Mouse (Mus musculus) kidney, postnatal 25 days (tissue): ENCODE measurements at regions not wholly inside any gene's neighbourhood (a gene's known extent, or its start where the extent isn't known, plus 50 kb on each side); places are given as distances from the start of the nearest gene placed in this dataset.

ENCODE experiments used
- DNase-seq, 2 experiments: peaks; one replicate each; pipeline ENCODE4 v3.0.0; 2021; ENCODE audit warnings: mixed read lengths in 2 of 2

GRCm38 (mm10) chr14:97170841-97171240, 651.9 kb upstream of the Klhl1 start:
- no peak for DNase-seq

DNA sequence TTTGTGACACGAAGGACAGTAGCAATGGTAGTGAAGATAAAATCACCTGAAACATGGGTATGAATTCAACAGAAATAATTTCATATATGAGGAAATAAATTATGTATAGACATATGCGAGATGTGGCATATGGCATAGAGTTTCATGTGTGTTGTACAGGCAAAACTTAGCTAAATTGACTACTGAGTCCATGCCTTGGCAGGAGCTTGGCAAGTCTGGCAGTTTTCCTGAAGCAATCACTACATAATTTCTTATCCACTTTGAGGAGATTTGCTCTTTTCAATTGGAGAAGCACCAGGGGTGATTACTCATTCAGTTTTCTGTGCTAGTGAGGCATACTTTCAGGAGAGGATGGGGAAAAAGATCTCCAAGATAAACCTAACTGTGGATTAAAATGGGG, 646.9 kb upstream of the Klhl1 start:
- no peak for DNase-seq

GRCm38 (mm10) chr14:97148997-97149653, 630.2 kb upstream of the Klhl1 start:
- DNase-seq, result peak in 1 of 2 experiments; percentile 2

- DNase-seq, result no peak
These were observed 597.2 kb upstream of the Klhl1 start for GRCm38 (mm10) chr14:97115918-97116635.

DNA sequence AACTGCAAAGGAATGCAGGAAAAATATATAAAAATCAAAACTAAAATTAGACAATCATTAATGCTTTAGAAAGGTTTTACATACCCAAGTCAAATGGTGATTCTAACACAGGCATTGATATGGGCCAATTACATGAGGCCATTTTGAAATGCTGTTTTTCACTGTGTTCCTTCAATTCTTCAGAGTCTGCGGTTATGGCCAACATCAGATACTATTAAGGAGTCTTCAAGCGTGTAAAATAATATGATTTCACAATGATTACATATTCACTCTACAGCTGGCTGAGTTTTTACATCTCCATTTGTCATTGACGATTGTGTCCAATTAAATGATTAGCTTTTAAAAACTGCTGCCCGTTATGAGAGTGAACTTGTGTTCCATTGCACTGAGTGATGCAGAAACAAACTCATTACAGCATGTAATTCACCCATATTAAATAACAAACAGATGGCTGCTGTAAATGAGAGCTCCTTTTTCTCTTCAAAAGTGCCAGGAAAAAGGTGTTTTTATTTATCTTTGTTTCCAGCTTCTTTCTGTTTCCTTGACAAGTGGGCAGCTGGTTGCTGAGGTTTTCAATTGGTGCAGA, 582.3 kb upstream of the Klhl1 start:
- DNase-seq, result no peak

DNA sequence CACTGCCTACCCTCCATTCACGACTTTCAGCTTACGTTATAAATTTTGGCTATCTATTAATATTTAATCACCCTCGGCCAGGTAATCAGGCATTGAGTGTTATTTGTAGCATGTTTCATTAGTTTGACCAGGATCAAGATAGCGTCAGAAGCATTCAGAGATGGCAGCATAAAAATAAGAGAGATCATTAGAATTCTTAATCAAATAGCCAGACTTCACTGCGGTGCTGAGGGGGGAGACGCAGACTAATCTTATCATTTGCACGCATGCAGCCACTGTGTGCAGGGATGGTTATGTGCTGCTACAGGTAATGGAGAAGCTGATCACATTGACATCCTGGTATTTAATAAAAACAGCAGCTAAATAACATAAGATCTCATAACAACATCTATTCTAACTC, 574.5 kb upstream of the Klhl1 start:
- no peak for DNase-seq

GRCm38 (mm10) chr14:97088863-97089262, 570.0 kb upstream of the Klhl1 start:
- no peak for DNase-seq

DNA sequence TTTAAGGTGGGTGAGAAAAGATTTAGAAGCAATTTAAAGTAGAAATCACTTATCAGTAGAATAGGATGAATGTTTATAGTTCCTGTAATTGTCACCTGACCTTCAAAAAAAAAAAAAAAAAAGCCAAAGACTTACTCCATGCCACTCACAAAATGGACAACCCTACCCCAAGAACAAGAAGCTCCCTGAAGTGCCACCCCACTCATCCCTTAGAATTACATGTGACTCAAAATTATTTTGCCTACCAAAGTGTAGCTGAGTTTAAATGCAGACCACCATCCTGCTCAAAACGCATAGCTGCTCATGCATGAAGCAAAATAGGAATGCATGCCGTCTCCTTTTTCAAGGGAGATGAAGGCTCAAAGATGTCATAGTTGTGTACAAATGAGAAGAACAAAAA, 568.4 kb upstream of the Klhl1 start:
- DNase-seq, result no peak

DNA sequence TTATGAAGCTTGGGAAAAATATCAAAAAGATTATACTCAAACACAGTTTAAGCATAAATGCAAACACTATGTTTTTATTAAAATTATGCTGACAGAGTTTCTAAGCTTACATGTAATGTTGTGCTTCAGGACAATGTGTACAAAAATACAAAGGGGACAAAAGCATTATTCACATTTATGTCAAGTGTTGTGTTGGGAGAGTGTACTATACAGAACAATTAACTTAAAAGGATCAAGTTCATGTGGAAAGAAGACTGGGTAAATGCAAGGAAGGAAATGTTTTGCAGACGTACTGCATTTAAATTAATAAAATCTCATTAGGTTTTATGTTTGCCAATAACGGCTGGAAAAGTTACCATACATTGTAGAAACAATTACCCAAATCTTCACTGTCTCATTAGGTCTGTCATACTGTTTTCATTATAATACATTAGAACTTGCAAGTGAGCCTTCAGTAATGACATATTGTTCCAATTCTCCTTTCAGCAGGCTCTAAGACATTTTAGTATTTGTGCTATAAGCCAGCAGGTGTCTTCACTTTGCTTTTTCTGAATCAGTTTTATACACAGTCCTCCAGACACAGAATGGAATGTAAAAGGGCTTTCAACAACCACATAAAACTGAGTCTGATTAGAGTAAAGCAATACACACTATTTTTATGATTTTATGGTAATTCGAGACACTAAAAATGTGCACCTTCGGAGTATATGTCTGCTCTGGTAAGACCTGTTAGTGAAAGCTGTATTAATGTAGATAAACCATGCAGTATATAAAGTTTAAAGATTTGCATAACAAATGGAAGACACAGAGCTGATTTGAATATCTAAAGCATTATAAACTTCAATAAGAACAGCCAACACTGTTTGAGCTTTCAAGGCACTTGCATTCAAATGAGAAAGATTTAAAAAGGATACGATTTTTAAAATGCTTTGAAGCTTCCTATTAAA, 567.7 kb upstream of the Klhl1 start:
- DNase-seq, result no peak

GRCm38 (mm10) chr14:97074808-97075207, 555.9 kb upstream of the Klhl1 start:
- DNase-seq, result no peak

DNA sequence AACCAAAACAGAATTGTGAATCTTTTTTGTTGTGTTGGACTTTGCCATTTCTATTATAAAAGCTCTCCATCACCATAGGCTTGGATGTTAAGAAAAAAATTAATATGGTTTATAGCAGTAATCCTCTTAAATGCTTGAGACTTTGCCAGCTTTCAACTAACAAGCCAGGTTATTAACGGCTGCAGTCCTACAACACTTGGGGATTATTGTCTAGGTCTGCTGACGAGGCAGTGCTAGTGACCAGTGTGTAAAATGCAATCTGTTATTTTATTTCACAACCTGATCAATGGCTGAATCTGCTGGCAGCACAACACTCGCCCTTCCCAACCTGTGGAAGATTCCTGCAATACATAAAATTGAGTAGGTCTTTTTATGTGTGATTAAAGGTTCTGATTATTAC, 549.9 kb upstream of the Klhl1 start:
- no peak for DNase-seq

DNA sequence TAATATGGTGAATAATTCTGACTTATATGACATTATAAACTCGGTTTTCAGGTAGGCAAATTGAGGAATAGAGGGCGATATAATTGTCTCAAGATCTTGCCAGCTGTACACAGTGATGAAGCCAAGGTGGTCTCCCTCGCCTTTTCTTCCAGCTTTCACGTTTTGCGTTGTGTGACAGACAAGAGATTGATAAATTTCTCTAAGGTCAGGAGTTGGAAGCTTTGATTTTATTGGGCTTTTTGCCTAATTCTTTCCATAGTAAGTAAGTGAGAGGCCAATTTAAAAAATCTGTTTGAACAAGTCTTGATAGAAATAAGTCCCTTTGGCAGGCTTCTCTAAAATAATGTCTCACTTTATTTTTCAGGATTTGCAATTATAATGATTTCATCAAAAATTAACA, 549.4 kb upstream of the Klhl1 start:
- no peak for DNase-seq

GRCm38 (mm10) chr14:97045321-97045720, 526.4 kb upstream of the Klhl1 start:
- no peak for DNase-seq

GRCm38 (mm10) chr14:97039850-97040249, 520.9 kb upstream of the Klhl1 start:
- no peak for DNase-seq

- no peak for DNase-seq
These were observed 509.6 kb upstream of the Klhl1 start for GRCm38 (mm10) chr14:97028528-97028927.

- DNase-seq, result no peak
These were observed 487.4 kb upstream of the Klhl1 start for GRCm38 (mm10) chr14:97006294-97006693.

DNA sequence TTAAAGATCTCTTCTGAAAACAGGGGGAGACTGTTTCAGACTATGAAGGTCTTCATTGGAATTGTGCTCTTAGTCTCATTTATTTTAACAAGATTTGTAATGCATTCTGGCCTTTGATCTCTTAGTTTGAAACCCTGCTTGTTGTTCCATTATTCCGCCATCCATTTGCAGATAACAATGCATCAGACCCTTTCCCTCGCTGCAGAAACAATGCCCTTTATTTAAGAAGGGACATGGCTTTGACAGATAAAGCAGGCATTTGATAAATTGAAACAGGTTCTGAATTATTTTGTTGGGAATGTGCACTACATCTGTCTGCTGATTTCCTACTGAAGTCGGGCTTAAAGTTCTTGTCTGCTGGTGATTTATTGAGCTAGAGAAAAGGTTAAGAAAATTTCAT, 476.2 kb upstream of the Klhl1 start:
- DNase-seq, result no peak

DNA sequence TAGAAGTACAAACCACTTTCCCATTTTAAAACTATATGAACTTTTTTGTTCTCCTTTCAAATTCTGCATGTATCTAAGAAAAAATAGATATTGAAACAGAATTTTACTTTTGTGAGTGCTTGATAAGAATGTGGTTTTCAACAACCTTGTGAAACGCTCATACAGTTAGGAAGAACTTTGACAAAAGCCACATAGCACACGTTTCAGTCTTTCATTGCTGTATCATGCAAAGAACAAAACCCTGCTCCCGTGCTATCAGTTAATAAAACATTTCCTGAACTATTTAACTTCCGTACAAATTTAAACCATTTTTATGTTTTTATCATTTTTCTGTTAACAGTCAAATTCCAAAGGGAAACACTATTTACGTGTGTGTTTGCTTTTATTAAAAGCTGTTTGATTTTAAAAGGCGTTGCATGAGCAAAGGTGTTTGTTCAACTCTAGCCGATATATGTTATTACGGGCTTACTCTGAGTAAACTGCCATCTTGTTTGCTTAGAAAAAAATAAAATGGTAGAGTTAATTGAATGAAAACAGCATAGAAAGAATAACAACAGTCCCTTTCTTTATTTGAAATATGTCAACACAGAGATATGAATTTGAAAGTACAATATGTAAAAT, 471.8 kb upstream of the Klhl1 start:
- no peak for DNase-seq

GRCm38 (mm10) chr14:96963074-96963447, 444.2 kb upstream of the Klhl1 start:
- DNase-seq, result no peak

- DNase-seq, result no peak
These were observed 443.6 kb upstream of the Klhl1 start for GRCm38 (mm10) chr14:96962426-96963073.

GRCm38 (mm10) chr14:96956115-96956514, 437.2 kb upstream of the Klhl1 start:
- no peak for DNase-seq

GRCm38 (mm10) chr14:96954462-96954861, 435.6 kb upstream of the Klhl1 start:
- peak in 1 of 2 experiments; percentile 5 for DNase-seq
